Mouse (Mus musculus): ENCODE results near the gene Nos1ap. TPM values are rescaled to one million over a fixed set of nuclear protein-coding genes. Genes with fewer than 3 reads are reported as not detected.

Nos1ap gene
- polyA plus RNA-seq, 1 experiment = 79.8 TPM

- H3K4me3 ChIP-seq (ENCODE audit: low read depth, low read length) = no peak overlapping the region
- H3K36me3 ChIP-seq (ENCODE audit: control insufficient read depth, insufficient read depth, low read length) = no peaks in the 10 kb centered on the region
- peaks cover 10% of the 10 kb centered on the region for H3K4me1 ChIP-seq (ENCODE audit: control insufficient read depth, insufficient read depth, insufficient read length, low read length)
- H3K27me3 ChIP-seq (ENCODE audit: control insufficient read depth, insufficient read depth, low read length) = no peaks in the 10 kb centered on the region
- TF ChIP-seq CTCF (IDR thresholded peaks at IDR 0.05; ENCODE audit: extremely low read depth, insufficient read length, insufficient replicate concordance, low read depth, low read length) = no peak
- TF ChIP-seq POLR2A (IDR thresholded peaks at IDR 0.05; ENCODE audit: low read depth, low read length) = no peak
- 57% methylated on average over 1 of the region's 1 CpGs for WGBS
- no peak overlapping the region for H3K27ac ChIP-seq (ENCODE audit: insufficient read depth, low read depth, low read length)
Observed at GRCm38 (mm10) chr1:170394641-170395040, 195.0 kb downstream of the Nos1ap start.

- Histone ChIP-seq H3K27me3 (ENCODE audit: control insufficient read depth, insufficient read depth, low read length) (no peaks in the 10 kb centered on the region), H3K4me3 (ENCODE audit: low read depth, low read length) (peak overlapping the region; percentile 18; the same call in 1 of the 2 replicates), H3K27ac (ENCODE audit: insufficient read depth, low read depth, low read length) (peak overlapping the region; percentile 14; the same call in 1 of the 2 replicates), H3K36me3 (ENCODE audit: control insufficient read depth, insufficient read depth, low read length) (no peaks in the 10 kb centered on the region), H3K4me1 (ENCODE audit: control insufficient read depth, insufficient read depth, insufficient read length, low read length) (peaks cover 10% of the 10 kb centered on the region)
- 27% methylated on average over 14 of the region's 14 CpGs for WGBS
- no peak for TF ChIP-seq CTCF (IDR thresholded peaks at IDR 0.05; ENCODE audit: extremely low read depth, insufficient read length, insufficient replicate concordance, low read depth, low read length)
- no peak for TF ChIP-seq POLR2A (IDR thresholded peaks at IDR 0.05; ENCODE audit: low read depth, low read length)
Observed at GRCm38 (mm10) chr1:170392771-170393728, 196.6 kb downstream of the Nos1ap start.

GRCm38 (mm10) chr1:170387180-170387912 is 202.3 kb downstream of the Nos1ap start:
- no peaks in the 10 kb centered on the region for H3K4me1 ChIP-seq (ENCODE audit: control insufficient read depth, insufficient read depth, insufficient read length, low read length)
- H3K36me3 ChIP-seq (ENCODE audit: control insufficient read depth, insufficient read depth, low read length) = no peaks in the 10 kb centered on the region
- H3K27ac ChIP-seq (ENCODE audit: insufficient read depth, low read depth, low read length) = no peak overlapping the region
- H3K27me3 ChIP-seq (ENCODE audit: control insufficient read depth, insufficient read depth, low read length) = no peaks in the 10 kb centered on the region
- no peak overlapping the region for H3K4me3 ChIP-seq (ENCODE audit: low read depth, low read length)
- WGBS = 59% methylated on average over 12 of the region's 12 CpGs
- TF ChIP-seq CTCF (IDR thresholded peaks at IDR 0.05; ENCODE audit: extremely low read depth, insufficient read length, insufficient replicate concordance, low read depth, low read length) = no peak
- no peak for TF ChIP-seq POLR2A (IDR thresholded peaks at IDR 0.05; ENCODE audit: low read depth, low read length)

- H3K4me3 ChIP-seq (ENCODE audit: low read depth, low read length) = no peak overlapping the region
- H3K36me3 ChIP-seq (ENCODE audit: control insufficient read depth, insufficient read depth, low read length) = no peaks in the 10 kb centered on the region
- no peak overlapping the region for H3K27ac ChIP-seq (ENCODE audit: insufficient read depth, low read depth, low read length)
- H3K27me3 ChIP-seq (ENCODE audit: control insufficient read depth, insufficient read depth, low read length) = no peaks in the 10 kb centered on the region
- WGBS = 79% methylated on average over 10 of the region's 10 CpGs
- H3K4me1 ChIP-seq (ENCODE audit: control insufficient read depth, insufficient read depth, insufficient read length, low read length) = peaks cover 2% of the 10 kb centered on the region; the same call in 1 of the 2 replicates
- no peak for TF ChIP-seq CTCF (IDR thresholded peaks at IDR 0.05; ENCODE audit: extremely low read depth, insufficient read length, insufficient replicate concordance, low read depth, low read length)
Observed at GRCm38 (mm10) chr1:170385416-170385815, 204.2 kb downstream of the Nos1ap start.

- TF ChIP-seq CTCF (IDR thresholded peaks at IDR 0.05; ENCODE audit: extremely low read depth, insufficient read length, insufficient replicate concordance, low read depth, low read length) (no peak), POLR2A (IDR thresholded peaks at IDR 0.05; ENCODE audit: low read depth, low read length) (no peak)
- Histone ChIP-seq H3K4me1 (ENCODE audit: control insufficient read depth, insufficient read depth, insufficient read length, low read length) (peaks cover 2% of the 10 kb centered on the region; the same call in 1 of the 2 replicates), H3K27ac (ENCODE audit: insufficient read depth, low read depth, low read length) (no peak overlapping the region), H3K36me3 (ENCODE audit: control insufficient read depth, insufficient read depth, low read length) (no peaks in the 10 kb centered on the region), H3K4me3 (ENCODE audit: low read depth, low read length) (no peak overlapping the region), H3K27me3 (ENCODE audit: control insufficient read depth, insufficient read depth, low read length) (no peaks in the 10 kb centered on the region)
- WGBS = 89% methylated on average over 7 of the region's 7 CpGs
Observed at GRCm38 (mm10) chr1:170383530-170383929, 206.1 kb downstream of the Nos1ap start.

- Histone ChIP-seq H3K36me3 (ENCODE audit: control insufficient read depth, insufficient read depth, low read length) (no peaks in the 10 kb centered on the region), H3K4me1 (ENCODE audit: control insufficient read depth, insufficient read depth, insufficient read length, low read length) (peaks cover 2% of the 10 kb centered on the region; the same call in 1 of the 2 replicates), H3K27me3 (ENCODE audit: control insufficient read depth, insufficient read depth, low read length) (no peaks in the 10 kb centered on the region), H3K4me3 (ENCODE audit: low read depth, low read length) (no peak overlapping the region), H3K27ac (ENCODE audit: insufficient read depth, low read depth, low read length) (no peak overlapping the region)
- TF ChIP-seq POLR2A (IDR thresholded peaks at IDR 0.05; ENCODE audit: low read depth, low read length) (no peak), CTCF (IDR thresholded peaks at IDR 0.05; ENCODE audit: extremely low read depth, insufficient read length, insufficient replicate concordance, low read depth, low read length) (no peak)
- 18% methylated on average over 3 of the region's 3 CpGs for WGBS
Observed at GRCm38 (mm10) chr1:170381457-170381856, 208.2 kb downstream of the Nos1ap start.

- 89% methylated on average over 2 of the region's 2 CpGs for WGBS
- no peak overlapping the region for H3K4me3 ChIP-seq (ENCODE audit: low read depth, low read length)
- H3K4me1 ChIP-seq (ENCODE audit: control insufficient read depth, insufficient read depth, insufficient read length, low read length) = peaks cover 2% of the 10 kb centered on the region; the same call in 1 of the 2 replicates
- H3K27ac ChIP-seq (ENCODE audit: insufficient read depth, low read depth, low read length) = no peak overlapping the region
- no peak for TF ChIP-seq POLR2A (IDR thresholded peaks at IDR 0.05; ENCODE audit: low read depth, low read length)
- TF ChIP-seq CTCF (IDR thresholded peaks at IDR 0.05; ENCODE audit: extremely low read depth, insufficient read length, insufficient replicate concordance, low read depth, low read length) = no peak
- H3K27me3 ChIP-seq (ENCODE audit: control insufficient read depth, insufficient read depth, low read length) = no peaks in the 10 kb centered on the region
- no peaks in the 10 kb centered on the region for H3K36me3 ChIP-seq (ENCODE audit: control insufficient read depth, insufficient read depth, low read length)
Observed at GRCm38 (mm10) chr1:170380505-170380904, 209.2 kb downstream of the Nos1ap start.
